Mouse (Mus musculus) MN1 (cell line): ENCODE measurements at regions not wholly inside any gene's neighbourhood (a gene's known extent, or its start where the extent isn't known, plus 50 kb on each side); places are given as distances from the start of the nearest gene placed in this dataset.

Experiments
- DNase-seq: peaks from one replicate; pipeline ENCODE4 v3.0.0-alpha.2; 2016; ENCODE audit warnings: low spot score

- DNase-seq, result no peak
Observed at GRCm38 (mm10) chr7:83077035-83077918, 210.1 kb downstream of the Mex3b start.

GRCm38 (mm10) chr7:83077919-83078265 lies 210.8 kb downstream of the Mex3b start:
- no peak for DNase-seq

GRCm38 (mm10) chr7:83078695-83079094 lies 211.6 kb downstream of the Mex3b start:
- no peak for DNase-seq

GRCm38 (mm10) chr7:83079842-83080241 lies 212.7 kb downstream of the Mex3b start:
- no peak for DNase-seq

- DNase-seq, result no peak
Observed at GRCm38 (mm10) chr7:83084496-83085082, 217.5 kb downstream of the Mex3b start.

GRCm38 (mm10) chr7:83085547-83086158 lies 218.5 kb downstream of the Mex3b start:
- no peak for DNase-seq

GRCm38 (mm10) chr7:83087408-83087807 lies 220.3 kb downstream of the Mex3b start:
- DNase-seq, result no peak

GRCm38 (mm10) chr7:83088125-83088524 lies 221.0 kb downstream of the Mex3b start:
- no peak for DNase-seq

GRCm38 (mm10) chr7:83089330-83089982 lies 222.3 kb downstream of the Mex3b start:
- no peak for DNase-seq

- DNase-seq, result no peak
Observed at GRCm38 (mm10) chr7:83093923-83094355, 226.8 kb downstream of the Mex3b start.

- no peak for DNase-seq
Observed at GRCm38 (mm10) chr7:83094899-83095298, 227.8 kb downstream of the Mex3b start.

- no peak for DNase-seq
Observed at GRCm38 (mm10) chr7:83095593-83095992, 228.5 kb downstream of the Mex3b start.

GRCm38 (mm10) chr7:83104426-83104825 lies 237.3 kb downstream of the Mex3b start:
- DNase-seq, result no peak

- no peak for DNase-seq
Observed at GRCm38 (mm10) chr7:83105672-83106071, 238.5 kb downstream of the Mex3b start.

- DNase-seq, result no peak
Observed at GRCm38 (mm10) chr7:83111217-83111823, 244.2 kb downstream of the Mex3b start.

GRCm38 (mm10) chr7:83116487-83116886 lies 249.4 kb downstream of the Mex3b start:
- no peak for DNase-seq

- no peak for DNase-seq
Observed at GRCm38 (mm10) chr7:83117065-83117464, 249.9 kb downstream of the Mex3b start.

GRCm38 (mm10) chr7:83126196-83126595 lies 259.1 kb downstream of the Mex3b start:
- DNase-seq, result no peak

- no peak for DNase-seq
Observed at GRCm38 (mm10) chr7:83140216-83140615, 273.1 kb downstream of the Mex3b start.

- no peak for DNase-seq
Observed at GRCm38 (mm10) chr7:83140658-83141057, 273.5 kb downstream of the Mex3b start.

- DNase-seq, result no peak
Observed at GRCm38 (mm10) chr7:83144018-83144417, 276.9 kb downstream of the Mex3b start.

GRCm38 (mm10) chr7:83145551-83145950 lies 278.4 kb downstream of the Mex3b start:
- no peak for DNase-seq
